Mouse (Mus musculus): ENCODE data around the gene Fhit. TPM values are rescaled to one million over a fixed set of nuclear protein-coding genes. Genes with fewer than 3 reads are reported as not detected.
"Not testable (repeated sequence)": the region's sequence is repeated elsewhere in the genome, so short reads cannot be mapped to it uniquely, and the experiment has no call there.

Gene Fhit
- polyA plus RNA-seq, 1 experiment from 2014 or later, result 6.7 TPM

DNA sequence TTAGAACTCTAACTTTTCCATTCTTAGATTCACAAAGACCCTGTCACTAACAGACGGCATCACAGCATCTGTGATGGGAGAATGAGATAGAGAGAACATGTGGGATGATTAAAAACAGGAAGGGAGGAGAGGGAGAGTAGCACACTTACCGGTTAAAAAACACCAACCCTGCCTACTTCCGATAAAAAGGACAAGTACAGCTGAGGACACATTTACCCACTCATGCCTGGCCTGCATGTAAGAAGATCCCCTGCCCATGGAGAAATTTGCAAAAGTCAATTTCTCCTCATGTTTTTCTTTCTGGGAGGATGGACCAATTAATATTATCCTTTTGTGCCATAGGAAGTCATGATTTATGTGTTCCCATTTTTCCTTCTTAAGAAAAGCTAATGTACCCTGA lies 1198.0 kb downstream of the Fhit start:
- no peak overlapping the region for H3K4me3 ChIP-seq
- H3K9me3 ChIP-seq, result no peaks in the 10 kb centered on the region
- H3K4me1 ChIP-seq, result no peaks in the 10 kb centered on the region
- H3K27ac ChIP-seq (replicated peaks), result no peak overlapping the region
- H3K27me3 ChIP-seq, result no peaks in the 10 kb centered on the region
- ATAC-seq (ENCODE audit: low FRiP score, low read depth), result no peak
- H3K36me3 ChIP-seq, result no peaks in the 10 kb centered on the region
- H3K4me2 ChIP-seq (replicated peaks), result no peak overlapping the region
- no peak overlapping the region for H3K9ac ChIP-seq (replicated peaks)
- WGBS, result 83% methylated on average over 3 of the region's 3 CpGs

DNA sequence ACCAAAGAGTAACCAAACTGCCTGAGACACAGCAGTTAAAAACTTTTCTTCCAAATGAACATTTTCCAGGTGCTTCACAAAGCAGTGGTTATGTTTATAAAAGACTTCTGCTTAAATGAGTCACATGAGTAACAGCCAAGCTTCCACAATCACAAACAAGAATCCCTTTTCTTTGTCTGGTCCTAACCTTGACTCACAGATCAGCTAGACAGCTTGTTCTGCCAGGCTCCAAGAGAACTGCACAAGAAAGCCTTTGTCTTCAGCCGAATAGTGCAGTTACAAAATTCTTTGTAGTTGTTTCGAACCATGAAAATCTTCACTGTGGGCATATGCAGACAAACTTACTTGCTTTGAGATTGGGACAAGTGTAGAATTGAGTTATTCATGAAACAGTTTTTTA lies 1201.4 kb downstream of the Fhit start:
- WGBS, result 48% methylated on average over 2 of the region's 2 CpGs
- Histone ChIP-seq H3K36me3 (no peaks in the 10 kb centered on the region), H3K9ac (replicated peaks) (no peak overlapping the region), H3K9me3 (no peaks in the 10 kb centered on the region), H3K4me1 (no peaks in the 10 kb centered on the region), H3K4me3 (no peak overlapping the region), H3K4me2 (replicated peaks) (no peak overlapping the region), H3K27me3 (no peaks in the 10 kb centered on the region), H3K27ac (replicated peaks) (no peak overlapping the region)
- no peak for ATAC-seq (ENCODE audit: low FRiP score, low read depth)

DNA sequence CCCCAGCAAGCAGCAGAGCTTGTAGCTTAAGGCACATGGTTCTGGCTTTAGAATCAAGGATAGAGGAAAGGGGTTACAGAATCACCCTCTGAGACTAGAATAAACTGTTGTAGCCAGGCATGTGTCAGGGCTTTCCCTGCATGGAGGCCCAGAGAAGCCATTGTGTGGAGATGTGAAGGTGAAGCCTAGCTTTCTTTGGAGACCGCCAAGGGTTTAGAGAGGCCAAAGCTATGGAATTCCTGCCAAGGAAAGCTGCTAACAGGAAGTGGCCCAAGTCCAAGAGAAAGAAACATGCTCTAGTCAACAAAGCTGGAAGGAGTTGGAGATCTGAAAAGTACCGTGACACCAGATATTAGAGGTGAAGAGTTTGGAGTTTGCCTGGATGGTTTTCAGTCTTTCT lies 1262.3 kb downstream of the Fhit start:
- H3K4me1 ChIP-seq, result no peaks in the 10 kb centered on the region
- no peak for ATAC-seq (ENCODE audit: low FRiP score, low read depth)
- H3K27ac ChIP-seq (replicated peaks), result no peak overlapping the region
- 93% methylated on average over 2 of the region's 2 CpGs for WGBS
- H3K4me2 ChIP-seq (replicated peaks), result no peak overlapping the region
- no peak overlapping the region for H3K4me3 ChIP-seq
- no peaks in the 10 kb centered on the region for H3K27me3 ChIP-seq
- no peak overlapping the region for H3K9ac ChIP-seq (replicated peaks)
- no peaks in the 10 kb centered on the region for H3K9me3 ChIP-seq
- H3K36me3 ChIP-seq, result no peaks in the 10 kb centered on the region

DNA sequence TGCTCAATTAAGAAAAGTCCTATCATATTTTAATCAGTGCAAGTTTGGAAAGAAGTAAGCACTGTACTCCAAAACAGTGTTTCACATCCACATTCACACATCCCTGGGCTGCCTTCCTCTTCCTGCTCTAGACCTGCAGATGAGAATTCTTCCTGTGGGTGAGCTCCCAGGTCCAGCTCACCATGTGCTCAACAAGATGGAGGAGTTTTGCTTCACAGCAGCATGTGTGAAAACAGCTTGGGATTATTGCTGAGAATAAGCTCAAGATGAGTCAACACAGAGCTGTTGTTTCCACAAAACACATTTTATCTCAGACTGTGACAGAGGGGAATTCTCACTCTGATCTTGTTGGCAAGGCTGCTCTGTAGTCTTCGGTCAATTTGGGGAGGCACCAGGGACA lies 1265.3 kb downstream of the Fhit start:
- Histone ChIP-seq H3K4me3 (no peak overlapping the region), H3K4me2 (replicated peaks) (no peak overlapping the region), H3K9me3 (no peaks in the 10 kb centered on the region), H3K27me3 (no peaks in the 10 kb centered on the region), H3K9ac (replicated peaks) (no peak overlapping the region), H3K36me3 (no peaks in the 10 kb centered on the region), H3K27ac (replicated peaks) (no peak overlapping the region), H3K4me1 (no peaks in the 10 kb centered on the region)
- ATAC-seq (ENCODE audit: low FRiP score, low read depth), result no peak
- WGBS, result 93% methylated on average over 1 of the region's 1 CpGs

DNA sequence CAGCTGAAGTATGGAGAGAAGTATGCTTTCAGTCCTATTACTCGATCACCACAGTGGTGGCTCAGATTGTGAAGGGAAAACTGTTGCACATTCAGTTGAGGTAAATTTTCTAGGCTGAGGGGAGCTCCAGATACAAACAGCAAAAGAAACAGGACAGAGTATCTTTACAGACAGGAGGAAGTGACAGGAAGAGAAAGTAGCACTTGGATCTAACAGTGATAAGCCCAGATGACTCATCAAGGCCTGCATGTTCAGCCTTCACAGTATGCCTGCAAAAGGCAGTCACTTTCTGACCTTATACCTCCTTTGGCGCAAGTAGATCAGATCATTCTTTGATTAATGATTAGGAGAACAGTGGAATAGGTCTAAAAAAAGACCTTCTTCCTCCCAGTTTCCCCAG lies 1309.8 kb downstream of the Fhit start:
- H3K27ac ChIP-seq (replicated peaks), result no peak overlapping the region
- WGBS, result 90% methylated on average over 2 of the region's 2 CpGs
- no peak for ATAC-seq (ENCODE audit: low FRiP score, low read depth)

GRCm38 (mm10) chr14:9832290-9832689 lies 1329.5 kb downstream of the Fhit start:
- no peak for ATAC-seq (ENCODE audit: low FRiP score, low read depth)
- Histone ChIP-seq H3K27ac (replicated peaks) (no peak overlapping the region), H3K36me3 (no peaks in the 10 kb centered on the region), H3K27me3 (no peaks in the 10 kb centered on the region), H3K4me2 (replicated peaks) (no peak overlapping the region), H3K9me3 (no peaks in the 10 kb centered on the region), H3K9ac (replicated peaks) (no peak overlapping the region), H3K4me1 (no peaks in the 10 kb centered on the region), H3K4me3 (no peak overlapping the region)

More for the DNA sequence above, 1309.8 kb downstream of the Fhit start:
- Histone ChIP-seq H3K9me3 (no peaks in the 10 kb centered on the region), H3K4me1 (no peaks in the 10 kb centered on the region), H3K27me3 (no peaks in the 10 kb centered on the region), H3K4me2 (replicated peaks) (no peak overlapping the region), H3K4me3 (no peak overlapping the region), H3K36me3 (no peaks in the 10 kb centered on the region), H3K9ac (replicated peaks) (no peak overlapping the region)

- H3K9me3 ChIP-seq; H3K4me2 ChIP-seq (replicated peaks); H3K4me3 ChIP-seq; H3K27ac ChIP-seq (replicated peaks); H3K36me3 ChIP-seq; H3K4me1 ChIP-seq; H3K27me3 ChIP-seq; H3K9ac ChIP-seq (replicated peaks); ATAC-seq (ENCODE audit: low FRiP score, low read depth): not testable (repeated sequence)
- 89% methylated on average over 8 of the region's 8 CpGs for WGBS
Observed at GRCm38 (mm10) chr14:9828699-9829240, 1333.1 kb downstream of the Fhit start.

DNA sequence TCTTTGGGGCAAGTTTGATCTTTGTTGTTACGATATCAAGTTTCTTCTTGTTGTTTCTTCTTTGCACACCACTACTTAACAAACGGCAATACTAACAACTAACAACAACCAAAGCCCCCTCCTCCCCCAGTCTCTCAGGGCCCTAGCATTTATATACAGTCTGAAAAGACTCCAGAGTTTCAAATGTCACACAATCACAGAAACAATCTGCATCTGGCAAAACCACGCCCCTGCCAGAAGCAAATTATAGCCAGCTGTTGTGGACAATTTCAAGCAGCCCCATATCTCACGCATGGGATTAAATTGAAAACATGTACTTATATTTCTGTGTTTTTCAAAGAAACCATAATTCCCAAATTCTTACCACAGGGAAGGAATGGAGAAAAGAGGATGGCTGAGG lies 1345.9 kb downstream of the Fhit start:
- no peak overlapping the region for H3K4me2 ChIP-seq (replicated peaks)
- ATAC-seq (ENCODE audit: low FRiP score, low read depth), result no peak
- 86% methylated on average over 4 of the region's 4 CpGs for WGBS
- H3K4me1 ChIP-seq, result no peaks in the 10 kb centered on the region
- H3K36me3 ChIP-seq, result no peaks in the 10 kb centered on the region
- H3K27ac ChIP-seq (replicated peaks), result no peak overlapping the region
- H3K9me3 ChIP-seq, result no peaks in the 10 kb centered on the region
- no peak overlapping the region for H3K9ac ChIP-seq (replicated peaks)
- no peaks in the 10 kb centered on the region for H3K27me3 ChIP-seq
- H3K4me3 ChIP-seq, result no peak overlapping the region

DNA sequence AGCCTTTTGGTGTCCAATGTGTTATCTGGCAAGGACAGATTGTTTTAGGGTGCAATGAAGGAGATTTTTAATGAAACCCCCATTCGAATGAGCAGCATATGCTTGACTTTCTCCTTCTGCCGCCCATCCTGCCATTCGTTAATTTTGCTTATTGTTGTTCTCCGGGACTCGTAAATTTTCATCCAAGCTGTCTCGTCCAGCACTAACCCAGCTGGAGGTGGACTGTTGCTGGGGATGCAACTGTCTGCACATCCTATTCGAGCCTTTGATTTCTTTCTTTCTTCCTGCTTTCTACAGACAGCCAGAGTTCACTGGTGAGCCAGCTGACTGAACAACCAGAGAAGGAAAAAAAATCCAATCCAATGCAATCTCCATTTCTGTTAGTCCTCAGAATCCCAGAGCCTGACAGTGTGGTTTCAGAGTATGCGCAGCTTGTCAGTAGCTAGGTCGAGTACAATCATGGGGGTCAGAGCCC lies 1350.0 kb downstream of the Fhit start:
- no peak overlapping the region for H3K4me2 ChIP-seq (replicated peaks)
- ATAC-seq (ENCODE audit: low FRiP score, low read depth), result no peak
- H3K4me3 ChIP-seq, result no peak overlapping the region
- H3K4me1 ChIP-seq, result no peaks in the 10 kb centered on the region
- H3K9me3 ChIP-seq, result no peaks in the 10 kb centered on the region
- WGBS, result 75% methylated on average over 9 of the region's 9 CpGs
- no peaks in the 10 kb centered on the region for H3K36me3 ChIP-seq
- no peak overlapping the region for H3K9ac ChIP-seq (replicated peaks)
- H3K27ac ChIP-seq (replicated peaks), result no peak overlapping the region
- H3K27me3 ChIP-seq, result no peaks in the 10 kb centered on the region

DNA sequence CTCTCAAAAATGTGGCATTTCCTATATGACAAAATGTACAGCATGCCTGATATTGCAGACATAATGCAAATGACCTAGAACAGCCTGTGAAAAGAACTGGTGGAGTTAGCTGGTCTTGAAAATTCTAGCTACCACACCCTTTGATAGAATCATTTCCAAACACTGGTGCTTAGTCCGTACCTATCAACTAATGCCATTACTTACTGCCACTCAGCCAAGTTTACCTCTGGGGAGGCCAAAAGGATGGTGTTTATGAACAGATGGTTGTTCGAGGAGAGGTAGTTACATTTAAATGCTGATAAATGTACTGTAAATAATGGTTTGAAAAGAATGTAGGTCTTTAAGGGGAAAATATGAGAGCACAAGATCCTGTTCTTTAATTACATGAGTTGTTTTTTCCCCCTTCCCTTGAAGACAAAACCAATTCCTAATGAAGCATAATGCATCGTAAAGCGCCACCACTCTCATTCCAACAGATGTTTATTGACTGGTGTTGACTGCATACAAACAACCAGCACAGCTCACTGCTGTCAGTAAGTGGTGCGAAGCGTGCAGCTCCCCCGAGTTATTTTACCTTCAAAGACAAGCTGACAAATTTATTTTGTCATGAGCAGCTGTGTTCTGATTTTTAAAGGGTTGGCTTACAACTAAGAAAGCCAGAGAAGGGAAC lies 1350.5 kb downstream of the Fhit start:
- Histone ChIP-seq H3K4me3 (no peak overlapping the region), H3K9me3 (no peaks in the 10 kb centered on the region), H3K27me3 (no peaks in the 10 kb centered on the region), H3K9ac (replicated peaks) (no peak overlapping the region), H3K4me1 (no peaks in the 10 kb centered on the region), H3K4me2 (replicated peaks) (no peak overlapping the region), H3K36me3 (no peaks in the 10 kb centered on the region), H3K27ac (replicated peaks) (no peak overlapping the region)
- ATAC-seq (ENCODE audit: low FRiP score, low read depth), result no peak
- WGBS, result 79% methylated on average over 7 of the region's 7 CpGs

DNA sequence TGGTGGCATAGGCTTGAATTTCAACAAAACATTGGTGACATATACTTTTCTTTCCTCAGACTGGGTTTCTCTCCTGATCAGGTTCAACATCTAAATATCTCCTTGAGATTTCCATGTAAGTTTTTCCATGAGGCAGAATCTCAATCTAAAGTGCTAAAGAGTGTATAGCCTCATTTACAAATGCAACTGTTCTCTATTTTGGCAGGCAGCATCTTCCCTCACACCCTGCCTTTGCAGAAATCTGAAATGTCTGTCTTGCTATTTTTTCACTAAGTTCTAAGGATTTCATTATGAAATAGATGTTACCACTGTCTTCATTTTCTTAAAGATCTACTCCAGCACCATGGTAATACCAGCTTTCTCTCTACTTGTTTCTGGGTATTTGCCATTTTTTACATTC lies 1368.4 kb downstream of the Fhit start:
- peaks cover 2% of the 10 kb centered on the region; the same call in 1 of the 2 replicates for H3K4me1 ChIP-seq
- H3K27ac ChIP-seq (replicated peaks), result no peak overlapping the region
- no peak for ATAC-seq (ENCODE audit: low FRiP score, low read depth)
- no peaks in the 10 kb centered on the region for H3K27me3 ChIP-seq
- H3K36me3 ChIP-seq, result no peaks in the 10 kb centered on the region
- no peaks in the 10 kb centered on the region for H3K9me3 ChIP-seq
- H3K4me2 ChIP-seq (replicated peaks), result no peak overlapping the region
- H3K9ac ChIP-seq (replicated peaks), result no peak overlapping the region
- no peak overlapping the region for H3K4me3 ChIP-seq

DNA sequence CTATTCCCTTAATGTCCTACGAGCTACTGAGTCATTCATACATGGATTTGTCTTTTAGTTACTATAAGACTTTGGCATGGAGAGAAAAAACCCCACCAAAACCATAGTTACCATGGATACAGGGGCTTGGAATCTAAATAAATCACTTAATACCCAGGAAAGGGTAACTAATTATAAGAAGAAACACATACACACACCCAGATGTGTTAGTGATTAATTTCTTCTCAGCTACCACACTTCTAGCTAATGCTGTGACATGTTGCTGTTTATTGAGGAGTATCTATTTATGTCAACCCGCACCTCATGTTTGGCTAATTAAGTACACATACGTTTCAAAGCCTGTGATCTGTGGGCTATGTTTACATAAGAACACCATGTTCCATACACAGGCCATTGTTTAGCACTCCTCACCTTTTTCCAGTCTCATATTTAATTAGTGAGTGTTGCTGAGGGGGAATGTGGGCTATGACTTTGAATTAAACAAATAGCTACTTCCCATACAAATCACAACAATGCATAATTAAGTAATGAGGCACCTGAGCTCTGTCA lies 1373.4 kb downstream of the Fhit start:
- no peak overlapping the region for H3K4me2 ChIP-seq (replicated peaks)
- no peaks in the 10 kb centered on the region for H3K9me3 ChIP-seq
- H3K27ac ChIP-seq (replicated peaks), result no peak overlapping the region
- H3K4me1 ChIP-seq, result peaks cover 2% of the 10 kb centered on the region; the same call in 1 of the 2 replicates
- ATAC-seq (ENCODE audit: low FRiP score, low read depth), result no peak
- H3K4me3 ChIP-seq, result no peak overlapping the region
- H3K9ac ChIP-seq (replicated peaks), result no peak overlapping the region
- WGBS, result 46% methylated on average over 3 of the region's 3 CpGs
- no peaks in the 10 kb centered on the region for H3K36me3 ChIP-seq
- H3K27me3 ChIP-seq, result no peaks in the 10 kb centered on the region

DNA sequence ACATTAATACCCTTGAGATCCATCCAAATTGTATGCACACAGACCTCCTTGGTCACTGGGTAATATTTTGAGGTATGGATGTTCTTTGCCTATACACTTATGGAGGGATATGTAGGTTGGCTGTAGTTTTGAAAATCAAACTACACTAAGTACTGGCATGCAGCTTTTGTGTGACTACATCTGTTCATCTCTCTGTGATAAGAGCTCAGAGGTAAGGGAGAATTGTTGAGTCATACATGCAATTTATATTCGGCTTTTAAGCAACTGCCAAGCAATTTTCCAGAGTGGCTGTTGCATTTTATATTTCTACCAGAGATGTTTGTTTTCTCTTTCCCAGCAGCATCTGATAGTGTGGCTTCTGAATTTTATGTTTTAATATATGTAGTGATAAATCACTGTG lies 1374.4 kb downstream of the Fhit start:
- no peak for ATAC-seq (ENCODE audit: low FRiP score, low read depth)
- no peak overlapping the region for H3K27ac ChIP-seq (replicated peaks)
- no peaks in the 10 kb centered on the region for H3K36me3 ChIP-seq
- no peak overlapping the region for H3K4me3 ChIP-seq
- no peak overlapping the region for H3K4me2 ChIP-seq (replicated peaks)
- peaks cover 2% of the 10 kb centered on the region; the same call in 1 of the 2 replicates for H3K4me1 ChIP-seq
- H3K9me3 ChIP-seq, result no peaks in the 10 kb centered on the region
- 97% methylated on average over 1 of the region's 1 CpGs for WGBS
- no peak overlapping the region for H3K9ac ChIP-seq (replicated peaks)
- no peaks in the 10 kb centered on the region for H3K27me3 ChIP-seq
